Mouse (Mus musculus) liver, embryonic 14.5 days (tissue): Measurements from ENCODE around the gene Dbn1.

Experiments
- CTCF ChIP-seq: IDR thresholded peaks from 2 replicates; pipeline ENCODE4 v1.5.1; 2016; ENCODE audit warnings: antibody characterized with exemption, low read depth, control low read depth
- EP300 ChIP-seq: IDR thresholded peaks from 2 replicates; pipeline ENCODE4 v1.6.1; 2016; ENCODE audit warnings: antibody characterized with exemption, low read depth

DNA sequence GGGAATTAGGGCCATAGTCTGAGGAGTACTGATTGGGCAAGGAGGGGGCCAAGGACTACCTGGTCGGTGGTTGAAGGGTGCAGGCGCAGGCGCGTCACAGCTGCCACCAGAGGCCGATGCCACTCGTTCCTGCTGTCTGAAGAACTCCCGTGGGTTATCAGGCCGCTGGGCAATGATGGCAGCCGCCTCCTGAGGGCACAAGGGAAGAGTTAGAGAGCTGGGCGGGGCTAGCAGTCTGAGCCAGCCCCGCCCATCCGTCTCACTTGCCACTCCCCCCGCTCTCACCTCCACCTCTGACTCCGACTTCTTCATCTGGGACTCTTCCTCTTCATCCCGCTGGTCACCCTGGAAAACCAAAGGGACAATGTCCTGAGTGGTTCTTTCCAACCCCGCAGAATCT is 10.4 kb downstream of the Dbn1 start:
- TF ChIP-seq CTCF (no peak), EP300 (no peak)
